Mouse (Mus musculus): Measurements from ENCODE around the gene Parg. TPM values are rescaled to one million over a fixed set of nuclear protein-coding genes. Genes with fewer than 3 reads are reported as not detected.

Parg gene
- total and polyA plus RNA-seq, 3 experiments = 32.6 to 43.8 TPM; not detected in 1

DNA sequence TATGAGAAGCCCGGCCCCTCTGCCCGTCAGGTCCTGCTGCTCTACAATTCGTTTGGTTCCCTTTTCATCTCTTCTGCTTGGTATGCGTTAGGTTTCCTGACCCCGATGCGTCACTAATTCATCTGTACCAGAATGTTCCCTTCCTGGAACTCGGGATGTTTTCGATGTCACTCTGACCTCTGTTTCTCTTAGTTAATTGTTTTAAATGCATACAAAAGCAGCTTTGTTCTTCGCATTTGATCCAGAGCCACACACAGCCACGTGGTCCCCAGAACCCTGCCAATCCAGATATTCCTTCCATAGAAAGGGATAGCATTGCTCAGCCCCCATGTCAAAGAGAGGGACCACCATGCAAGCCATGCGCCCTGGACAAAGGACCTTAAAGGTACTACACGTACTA is 99.9 kb downstream of the Parg start:
- no peaks in the 10 kb centered on the region; a peak in 1 of 4 replicates for H3K36me3 ChIP-seq (ENCODE audit: control insufficient read depth in 1 of 2, insufficient read depth in 2 of 2, low read length in 2 of 2)
- H3K79me2 ChIP-seq (ENCODE audit: control insufficient read depth, insufficient read depth, low read length, poor library complexity) = no peaks in the 10 kb centered on the region
- H3K9me3 ChIP-seq (replicated peaks; ENCODE audit: insufficient read depth, low read length) = no peaks in the 10 kb centered on the region
- no peak overlapping the region for H3K27ac ChIP-seq (ENCODE audit: control insufficient read depth, low read depth, low read length)
- H3K27me3 ChIP-seq (ENCODE audit: control insufficient read depth in 1 of 2, insufficient read depth in 2 of 2, low read length in 2 of 2) = no peaks in the 10 kb centered on the region
- no peak for DNase-seq (ENCODE audit: low read depth, low spot score)
- TF ChIP-seq MXI1 (IDR thresholded peaks at IDR 0.05; ENCODE audit: low read depth, low read length) (no peak), POLR2AphosphoS2 (IDR thresholded peaks at IDR 0.05; ENCODE audit: low read length) (no peak), RCOR1 (IDR thresholded peaks at IDR 0.05; ENCODE audit: low read depth, low read length) (no peak), TCF12 (IDR thresholded peaks at IDR 0.05; ENCODE audit: low read depth, low read length) (no peak), POLR2A (IDR thresholded peaks at IDR 0.05; ENCODE audit: control insufficient read depth in 1 of 2, insufficient read depth in 1 of 2, low read depth in 1 of 2, low read length in 2 of 2, poor library complexity in 1 of 2) (no peak), ELF1 (IDR thresholded peaks at IDR 0.05; ENCODE audit: low read depth, low read length) (no peak), NELFE (IDR thresholded peaks at IDR 0.05; ENCODE audit: low read depth, low read length) (no peak), CTCF (IDR thresholded peaks at IDR 0.05 in 2 of 3, conservative IDR thresholded peaks at IDR 0.05 in 1 of 3; ENCODE audit: control insufficient read depth in 1 of 3, insufficient read depth in 1 of 3, low read depth in 2 of 3, low read length in 3 of 3, poor library complexity in 1 of 3, severe bottlenecking in 1 of 3) (no peak), UBTF (IDR thresholded peaks at IDR 0.05; ENCODE audit: borderline replicate concordance, insufficient read depth, low read depth, low read length) (no peak), GABPA (IDR thresholded peaks at IDR 0.05; ENCODE audit: low read depth, low read length) (no peak), MAFK (IDR thresholded peaks at IDR 0.05; ENCODE audit: borderline replicate concordance, low read depth, low read length) (no peak), USF1 (IDR thresholded peaks at IDR 0.05; ENCODE audit: low read depth, low read length) (no peak)
- no peaks in the 10 kb centered on the region for H3K4me1 ChIP-seq (ENCODE audit: control insufficient read depth in 1 of 2, insufficient read depth in 2 of 2, low read length in 2 of 2)
- no peak overlapping the region for H3K4me3 ChIP-seq (ENCODE audit: control insufficient read depth in 1 of 2, insufficient read depth in 1 of 2, low read depth in 2 of 2, low read length in 2 of 2)
- H3K9ac ChIP-seq (ENCODE audit: control insufficient read depth, low read depth, low read length, poor library complexity, severe bottlenecking) = no peak overlapping the region

GRCm38 (mm10) chr14:32302423-32302822 is 100.7 kb downstream of the Parg start:
- Histone ChIP-seq H3K79me2 (ENCODE audit: control insufficient read depth, insufficient read depth, low read length, poor library complexity) (no peaks in the 10 kb centered on the region), H3K27ac (ENCODE audit: control insufficient read depth, low read depth, low read length) (no peak overlapping the region), H3K36me3 (ENCODE audit: control insufficient read depth in 1 of 2, insufficient read depth in 2 of 2, low read length in 2 of 2) (no peaks in the 10 kb centered on the region; a peak in 1 of 4 replicates), H3K9me3 (replicated peaks; ENCODE audit: insufficient read depth, low read length) (no peaks in the 10 kb centered on the region), H3K9ac (ENCODE audit: control insufficient read depth, low read depth, low read length, poor library complexity, severe bottlenecking) (no peak overlapping the region), H3K4me1 (ENCODE audit: control insufficient read depth in 1 of 2, insufficient read depth in 2 of 2, low read length in 2 of 2) (no peaks in the 10 kb centered on the region), H3K4me3 (ENCODE audit: control insufficient read depth in 1 of 2, insufficient read depth in 1 of 2, low read depth in 2 of 2, low read length in 2 of 2) (no peak overlapping the region), H3K27me3 (ENCODE audit: control insufficient read depth in 1 of 2, insufficient read depth in 2 of 2, low read length in 2 of 2) (no peaks in the 10 kb centered on the region)
- no peak for TF ChIP-seq E2F4 (IDR thresholded peaks at IDR 0.05; ENCODE audit: borderline replicate concordance, low read depth, low read length)
- no peak for TF ChIP-seq UBTF (IDR thresholded peaks at IDR 0.05; ENCODE audit: borderline replicate concordance, insufficient read depth, low read depth, low read length)
- TF ChIP-seq GATA1 (IDR thresholded peaks at IDR 0.05; ENCODE audit: low read depth, low read length) = no peak
- no peak for TF ChIP-seq MAFK (IDR thresholded peaks at IDR 0.05; ENCODE audit: borderline replicate concordance, low read depth, low read length)
- no peak for TF ChIP-seq HCFC1 (IDR thresholded peaks at IDR 0.05; ENCODE audit: low read depth, low read length)
- no peak for TF ChIP-seq JUND (IDR thresholded peaks at IDR 0.05; ENCODE audit: low read depth, low read length)
- no peak for TF ChIP-seq POLR2AphosphoS5 (IDR thresholded peaks at IDR 0.05; ENCODE audit: borderline replicate concordance, low read depth, low read length)
- DNase-seq (ENCODE audit: low read depth, low spot score) = no peak

All from MEL (cell line).